Mouse (Mus musculus) common myeloid progenitor, adult 5-6 weeks (primary cell): ENCODE results near the gene 1810010H24Rik. TPM values are rescaled to one million over a fixed set of nuclear protein-coding genes. Genes with fewer than 3 reads are reported as not detected.
"Not testable (repeated sequence)": the region's sequence is repeated elsewhere in the genome, so short reads cannot be mapped to it uniquely, and the experiment has no call there.

ENCODE experiments used
- ATAC-seq: replicated peaks from 2 replicates; pipeline ENCODE4 v1.8.0; 2016; ENCODE audit warnings: low read depth, mild to moderate bottlenecking, moderate TSS enrichment, inconsistent platforms; ENCODE audit not compliant: poor library complexity, severe bottlenecking
- total RNA-seq: library from RNA; stranded (forward); fragments of 200-1000, 187-1606 nt; gene quantifications from 2 replicates; pipeline ENCODE4 v1.2.3, GENCODE M21; 2017

The 1810010H24Rik gene
- total RNA-seq, result 2.1 TPM in 1 of 2 replicates, not detected in the other

DNA sequence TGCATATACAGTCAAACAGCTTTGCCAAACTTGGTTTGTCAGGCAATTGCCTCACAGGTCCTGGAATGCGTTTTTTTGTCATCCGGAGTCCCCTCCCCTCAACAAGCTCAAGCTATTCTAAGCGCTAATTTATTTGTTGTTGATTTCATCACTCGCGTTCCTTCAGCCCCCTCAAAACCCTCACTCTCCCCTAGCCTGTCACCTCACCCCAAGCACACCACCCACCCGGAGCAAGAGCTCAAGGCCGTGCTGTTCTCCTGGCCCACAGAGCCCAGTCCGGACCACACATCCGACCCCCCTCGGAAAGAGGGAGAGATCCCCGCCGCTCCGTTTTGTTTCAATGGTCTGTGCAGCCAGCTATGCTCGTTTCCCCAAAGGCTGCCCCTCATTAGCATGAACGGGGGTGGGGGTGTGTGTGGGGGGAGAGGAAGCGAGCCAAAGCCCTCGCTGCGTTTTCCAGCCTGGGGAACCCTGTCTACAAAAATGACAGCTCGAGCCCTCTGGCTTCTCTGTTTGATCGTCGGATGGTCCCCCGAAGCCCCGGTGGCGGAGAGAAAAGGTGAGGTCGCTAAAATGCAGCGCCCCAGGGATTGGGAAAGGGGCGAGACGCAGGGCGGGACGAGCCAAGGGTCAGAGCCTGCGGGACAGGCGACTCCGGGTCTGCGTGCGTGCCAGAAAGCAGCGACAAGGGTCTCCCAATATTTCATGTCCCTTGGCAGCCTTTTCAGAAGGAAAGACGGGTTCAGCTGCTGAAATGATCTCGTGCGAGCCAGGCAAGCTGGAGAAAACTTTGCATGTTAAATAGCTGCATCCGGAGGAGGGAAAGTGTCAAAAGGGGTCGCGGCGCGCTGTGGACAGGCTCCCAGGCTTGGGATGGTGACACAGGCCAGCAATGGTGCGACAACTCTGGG, at the start of gene 1810010H24Rik:
Gene 1810010H24Rik, plus strand, starts transcription at position 271 of the 911 bp plus-strand sequence.
- peak; percentile 20 for ATAC-seq

DNA sequence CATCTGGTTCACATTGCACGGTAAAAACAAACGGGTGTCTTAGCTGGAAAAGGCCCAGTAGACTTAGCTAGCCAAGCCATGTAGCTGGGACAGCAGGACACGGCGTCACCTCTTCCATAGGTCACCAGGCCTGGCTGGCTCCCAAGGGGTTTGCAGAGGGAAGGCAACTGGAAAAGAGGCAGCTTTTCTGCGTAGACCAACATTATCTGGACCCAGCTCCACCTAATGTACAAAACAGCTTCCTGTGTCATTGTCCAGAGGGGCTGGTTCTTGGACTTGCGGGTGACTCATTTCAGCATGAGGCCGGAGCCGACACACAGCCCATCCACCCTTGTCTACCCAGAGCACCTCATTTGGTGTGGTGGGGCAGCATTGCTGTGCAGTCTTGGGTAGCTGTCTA, 49.3 kb upstream of the 1810010H24Rik start:
- no peak for ATAC-seq

DNA sequence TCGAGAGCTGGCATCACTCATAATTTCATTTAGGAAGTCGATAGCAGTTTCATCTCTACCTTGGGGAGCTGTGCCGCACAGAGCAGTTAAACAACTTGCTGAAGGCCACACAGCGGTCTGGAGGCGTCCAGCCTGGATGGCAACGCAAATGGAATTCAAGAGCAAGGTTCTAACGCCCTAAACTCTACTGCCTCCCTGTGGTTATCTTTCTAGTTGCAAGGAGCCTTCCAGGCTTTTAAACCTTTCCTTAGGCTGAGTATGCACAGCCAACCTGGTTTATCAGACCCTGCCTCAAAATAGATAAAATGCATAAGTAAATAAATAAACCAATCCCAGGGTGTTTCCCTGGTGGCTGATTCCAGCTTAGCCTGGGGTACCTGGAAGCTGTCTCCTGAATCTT, 45.0 kb upstream of the 1810010H24Rik start:
- peak; percentile 76 for ATAC-seq

DNA sequence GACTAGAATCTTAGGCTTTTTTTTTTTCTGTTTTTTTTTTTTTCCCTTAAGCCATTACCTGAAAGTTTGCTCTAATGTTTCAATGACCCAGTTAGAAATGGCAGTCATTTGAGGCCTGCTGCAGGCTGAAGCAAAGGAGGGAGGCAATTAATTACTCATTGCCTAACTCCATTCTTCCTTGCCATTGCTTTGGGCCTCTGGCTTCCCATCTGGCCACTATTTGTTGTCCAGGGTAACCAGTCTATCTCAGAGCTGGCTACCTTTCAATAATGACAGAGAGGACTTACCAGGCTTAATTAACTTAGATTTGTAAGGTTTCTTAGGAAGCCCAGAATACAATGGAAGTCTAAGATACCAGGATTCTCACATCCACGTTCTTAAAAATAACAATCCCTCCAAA, 43.7 kb upstream of the 1810010H24Rik start:
- ATAC-seq, result no peak

DNA sequence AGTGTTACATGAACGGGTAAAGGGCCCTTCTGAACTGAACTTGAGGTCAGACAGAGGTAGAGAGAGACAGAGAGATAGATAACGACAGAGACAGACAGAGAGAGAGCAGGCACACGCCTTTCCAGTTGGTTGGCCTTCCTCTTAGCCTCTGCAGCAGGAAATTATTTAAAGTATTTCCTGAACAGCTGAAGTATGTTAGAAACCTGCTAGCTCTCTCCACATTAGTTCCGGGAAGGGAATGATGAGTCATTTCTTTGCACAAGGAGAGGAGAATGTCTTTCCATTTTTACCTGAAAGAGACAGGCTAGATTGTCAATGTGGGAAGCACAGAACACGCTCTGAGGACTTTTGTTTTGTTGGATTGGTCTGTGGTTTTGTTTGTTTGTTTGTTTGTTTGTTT, 43.1 kb upstream of the 1810010H24Rik start:
- ATAC-seq, result no peak

DNA sequence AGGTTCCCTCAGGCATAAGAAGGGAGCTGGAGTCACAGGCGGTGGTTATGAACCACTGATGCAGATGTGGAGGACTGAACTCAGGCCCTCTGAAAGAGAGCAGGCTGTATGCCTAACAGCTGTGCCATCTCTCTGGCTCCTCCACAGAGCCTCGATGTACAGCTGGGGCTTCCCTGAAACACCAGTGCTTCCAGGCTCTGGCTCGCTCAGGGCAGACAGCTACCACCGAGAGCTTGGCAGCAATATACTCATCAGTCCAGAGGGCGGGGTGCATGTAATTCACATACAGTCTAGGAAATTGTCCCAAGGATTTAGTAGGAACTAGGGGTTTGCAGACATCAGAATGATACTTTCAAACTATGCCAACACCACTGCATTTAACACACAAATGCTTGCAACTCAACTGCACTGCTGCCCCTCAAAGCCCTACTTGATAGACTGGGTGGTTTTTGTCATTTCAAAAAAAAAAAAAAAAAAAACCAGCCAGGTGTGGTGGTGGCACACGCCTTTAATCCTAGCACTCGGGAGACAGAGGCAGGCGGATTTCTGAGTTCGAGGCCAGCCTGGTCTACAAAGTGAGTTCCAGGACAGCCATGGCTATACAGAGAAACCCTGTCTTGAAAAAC, 39.4 kb upstream of the 1810010H24Rik start:
- ATAC-seq, result not testable (repeated sequence)

DNA sequence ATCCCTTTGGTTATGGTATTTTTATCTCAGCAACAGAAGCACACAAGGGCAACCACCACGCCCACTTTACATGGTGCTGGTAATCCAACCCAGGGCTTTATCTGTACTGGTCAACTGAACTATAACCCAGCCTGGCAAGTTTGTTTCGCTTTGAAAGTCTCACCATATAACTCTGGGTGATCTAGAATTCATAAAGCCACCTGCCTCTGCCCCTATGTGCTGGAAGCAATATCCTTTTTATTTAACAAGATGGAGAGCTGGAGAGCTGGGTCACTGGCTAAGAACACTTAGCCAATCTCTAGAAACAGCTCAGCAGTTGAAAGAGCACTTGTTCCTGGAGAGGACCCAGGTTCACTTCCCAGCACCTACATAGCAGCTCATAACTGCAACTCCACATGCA, 38.1 kb upstream of the 1810010H24Rik start:
- no peak for ATAC-seq

DNA sequence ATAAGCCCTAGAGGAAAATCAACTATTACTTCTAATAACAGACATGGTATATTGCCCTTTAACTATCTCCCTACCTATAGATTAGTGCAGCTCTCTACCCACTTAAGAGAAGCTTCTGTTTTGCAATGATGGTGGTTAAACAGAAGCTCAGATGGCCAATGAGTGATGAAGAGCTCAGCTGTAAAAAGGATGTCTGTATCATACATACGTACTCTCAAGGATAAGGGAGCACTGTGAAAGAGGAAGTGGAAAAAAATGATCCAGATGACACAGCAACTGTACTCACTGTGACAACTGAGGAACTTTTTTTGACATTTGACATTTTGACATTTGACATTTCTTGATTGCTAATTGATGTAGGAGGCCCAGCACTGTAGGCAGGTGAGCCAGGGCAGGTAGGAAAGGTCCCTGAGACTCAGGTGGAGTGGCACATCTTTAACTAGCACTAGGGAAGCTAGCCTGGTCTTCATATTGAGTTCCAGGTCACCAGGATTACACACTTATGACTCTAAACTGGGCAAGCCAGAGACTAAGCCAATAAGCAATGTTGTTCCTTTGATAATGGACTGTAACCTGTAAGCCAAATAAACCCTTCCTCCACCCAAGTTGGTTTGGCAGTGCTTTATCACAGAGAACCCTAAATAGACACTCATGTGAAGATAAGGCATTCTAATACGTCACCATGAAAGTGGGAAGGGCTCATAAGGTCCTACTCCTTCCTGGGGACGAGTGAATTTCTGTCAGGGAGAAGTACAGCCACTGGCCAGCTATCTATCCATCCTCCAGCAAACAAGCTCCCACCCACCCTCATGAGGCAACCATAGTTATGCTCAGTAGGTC, 31.0 kb upstream of the 1810010H24Rik start:
- peak; percentile 76 for ATAC-seq

DNA sequence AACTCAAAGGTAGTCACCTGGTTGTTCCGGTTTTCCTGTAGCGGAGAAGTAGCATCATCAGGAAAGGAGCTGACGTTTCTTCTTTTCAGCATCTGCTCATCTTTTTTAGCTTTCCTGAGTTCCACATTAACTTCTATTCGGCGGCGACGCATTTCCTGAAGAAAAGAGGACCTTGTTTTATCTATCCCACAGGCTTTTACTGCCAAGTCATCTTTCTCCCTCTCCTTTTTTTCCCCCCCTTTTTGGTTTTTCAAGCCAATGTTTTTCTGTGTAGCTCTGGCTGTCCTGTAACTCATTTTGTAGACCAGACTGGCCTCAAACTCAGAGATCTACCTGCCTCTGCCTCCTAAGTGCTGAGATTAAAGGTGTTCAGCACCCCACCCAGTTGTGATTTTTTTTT, 29.0 kb upstream of the 1810010H24Rik start:
- ATAC-seq, result not testable (repeated sequence)

DNA sequence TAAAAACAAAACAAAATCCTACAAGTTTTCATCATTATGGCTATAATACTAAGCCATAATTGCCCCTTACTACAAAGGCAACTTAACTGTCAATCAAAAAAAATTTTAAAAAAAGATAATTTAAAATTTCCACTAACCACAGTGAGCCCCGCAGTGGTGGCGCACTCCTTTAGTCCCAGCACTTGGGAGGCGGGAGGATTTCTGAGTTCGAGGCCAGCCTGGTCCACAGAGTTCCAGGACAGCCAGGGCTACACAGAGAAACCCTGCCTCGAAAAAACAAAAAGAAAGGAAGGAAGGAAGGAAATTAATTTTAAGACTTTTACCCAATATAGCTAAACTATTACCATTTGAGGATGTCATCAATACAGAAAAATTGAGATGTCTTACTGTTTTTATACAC, 27.5 kb upstream of the 1810010H24Rik start:
- no peak for ATAC-seq

DNA sequence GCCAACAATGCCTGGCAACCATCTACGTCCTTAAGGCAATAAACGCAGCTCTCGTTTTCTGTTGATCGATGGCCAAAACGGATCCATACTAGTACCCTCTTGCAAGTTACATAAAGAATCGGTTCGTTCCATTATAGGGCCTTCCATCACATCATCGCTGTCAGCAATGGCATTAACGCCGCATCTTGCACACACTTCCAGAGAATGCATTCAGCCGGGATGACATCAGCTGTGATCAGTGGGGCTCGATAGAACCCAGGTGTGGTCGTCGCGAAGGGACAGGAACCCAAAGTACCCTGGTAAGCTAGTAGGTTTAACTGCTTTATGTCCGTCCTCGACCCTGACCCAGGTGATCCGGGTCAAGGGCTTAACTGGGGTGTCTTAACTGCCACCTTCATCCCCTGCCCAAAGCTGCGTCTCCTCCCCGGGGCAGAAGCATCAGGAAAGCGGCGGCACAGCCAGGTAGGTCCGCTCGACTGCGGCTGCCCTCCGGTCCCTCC, 26.8 kb upstream of the 1810010H24Rik start:
- ATAC-seq, result no peak

DNA sequence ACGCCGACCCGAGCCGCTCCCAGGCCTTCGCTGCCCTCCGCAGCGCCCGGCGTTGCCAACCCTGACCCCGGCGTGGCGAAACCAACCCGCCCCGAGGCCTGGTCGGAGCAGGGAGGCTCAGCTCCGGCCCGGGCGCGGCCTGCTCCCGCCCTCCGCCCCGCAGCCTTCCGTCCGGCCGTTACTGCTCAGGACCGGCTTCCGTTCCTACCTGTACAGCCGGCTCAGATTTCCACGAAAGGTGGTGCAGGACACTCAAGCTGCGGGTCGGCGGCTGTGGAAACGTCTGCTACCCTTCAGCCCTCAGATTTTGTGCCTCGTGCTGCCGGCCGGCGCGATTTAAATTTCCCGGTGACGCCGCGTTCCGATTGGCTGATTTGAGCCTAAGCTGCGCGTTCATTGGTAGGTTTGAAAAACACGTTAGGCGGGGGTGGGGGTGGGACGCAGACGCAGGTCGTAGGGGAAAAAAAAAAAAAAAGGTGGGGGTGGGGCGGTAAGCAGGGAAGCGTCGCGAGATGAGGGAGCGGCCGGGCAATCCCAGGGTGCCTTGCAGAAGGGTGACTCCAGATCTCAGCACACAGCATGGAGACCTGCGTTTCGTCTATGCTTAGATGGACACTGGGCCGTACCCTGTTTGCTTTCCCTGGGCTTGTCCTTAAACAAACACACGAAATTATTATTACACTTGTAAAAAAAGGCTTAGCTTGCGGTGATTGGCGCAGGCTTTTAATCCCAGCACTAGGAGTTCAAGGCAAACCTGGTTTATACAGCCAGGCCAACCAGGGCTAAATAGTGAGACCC, 26.1 kb upstream of the 1810010H24Rik start, which contains the start of gene Kpna2:
Gene Kpna2, minus strand, starts transcription at position 391 of the 798 bp plus-strand sequence.
- peak; percentile 92 for ATAC-seq

DNA sequence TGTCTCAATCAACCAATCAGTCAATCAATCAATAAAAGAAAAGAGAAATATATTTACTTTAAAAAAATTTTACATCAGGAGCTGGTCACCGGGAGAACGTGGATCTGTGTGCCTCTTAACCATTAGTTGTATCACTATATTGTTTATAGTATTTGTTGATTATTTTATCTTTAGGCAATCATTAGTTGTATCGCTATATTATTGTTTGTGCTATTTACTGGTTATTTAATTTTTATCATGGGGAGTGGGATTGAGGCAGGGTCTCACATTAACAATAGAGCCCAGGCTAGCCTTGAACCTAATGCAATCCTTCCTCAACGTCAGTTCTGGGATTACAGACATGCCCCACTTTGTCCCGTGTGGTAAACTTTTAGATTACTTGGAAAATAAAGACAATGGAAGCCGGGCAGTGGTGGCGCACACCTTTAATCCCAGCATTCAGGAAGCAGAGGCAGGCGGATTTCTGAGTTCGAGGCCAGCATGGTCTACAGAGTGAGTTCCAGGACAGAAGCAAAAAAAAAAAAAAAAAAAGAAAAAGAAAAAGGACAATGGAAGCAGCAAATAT, 25.4 kb upstream of the 1810010H24Rik start:
- ATAC-seq, result no peak

DNA sequence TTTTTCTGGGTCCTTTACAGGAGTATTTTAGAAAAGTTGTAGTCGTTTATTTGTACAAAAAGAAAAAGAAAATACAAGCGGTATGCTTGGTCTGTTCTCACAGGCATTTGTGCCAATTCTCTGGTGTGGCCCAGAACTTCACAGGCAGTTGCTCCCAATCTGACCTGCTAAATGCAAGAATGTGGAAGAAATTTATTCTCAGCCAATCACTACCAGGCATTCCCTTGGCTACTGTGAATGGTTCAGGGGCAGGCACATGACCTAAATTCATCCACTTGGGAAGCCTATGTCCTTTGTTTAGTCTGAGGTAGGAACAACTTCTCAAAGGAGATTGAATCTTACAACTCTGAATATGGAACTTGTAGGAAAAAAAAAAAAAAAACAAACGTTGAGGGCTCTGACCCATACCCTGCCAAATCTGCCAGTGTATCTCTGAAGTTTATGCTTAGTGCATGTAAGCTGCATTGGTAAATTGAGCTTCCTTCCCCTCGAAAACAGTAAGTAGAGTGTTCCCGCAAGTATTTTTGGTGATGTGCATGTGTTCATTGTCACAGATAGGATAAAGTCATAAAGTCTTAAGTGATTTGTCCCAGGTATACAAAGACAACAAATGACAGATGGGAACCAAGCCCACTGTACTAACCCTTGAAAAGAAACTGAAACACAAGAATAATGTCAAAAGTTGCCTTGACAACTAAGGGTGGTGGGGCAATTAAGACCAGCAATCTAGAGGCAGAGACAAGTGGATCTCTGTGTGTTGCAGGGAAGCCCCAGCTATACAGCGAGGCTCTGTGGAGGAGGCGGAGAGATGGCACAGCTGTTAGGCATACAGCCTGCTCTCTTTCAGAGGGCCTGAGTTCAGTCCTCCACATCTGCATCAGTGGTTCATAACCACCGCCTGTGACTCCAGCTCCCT, 23.5 kb upstream of the 1810010H24Rik start:
- no peak for ATAC-seq

DNA sequence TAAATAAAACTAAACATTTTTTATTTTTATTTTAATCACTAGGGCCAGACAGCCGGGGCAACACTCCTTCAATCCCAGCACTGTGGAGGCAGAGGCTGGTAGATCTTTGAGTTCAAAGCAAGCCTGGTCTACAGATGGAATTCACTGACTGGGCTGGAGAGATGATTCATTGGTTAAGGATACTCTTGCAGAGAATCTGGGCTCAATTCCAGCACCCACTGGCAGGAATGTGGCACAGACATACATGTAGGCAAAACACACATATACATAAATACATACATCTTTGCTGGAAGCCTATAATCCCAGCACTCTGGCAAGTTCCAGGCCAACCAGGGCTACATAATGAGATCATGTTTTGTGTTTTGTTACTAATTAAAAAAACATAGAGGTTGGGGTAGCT, 19.9 kb upstream of the 1810010H24Rik start:
- no peak for ATAC-seq

DNA sequence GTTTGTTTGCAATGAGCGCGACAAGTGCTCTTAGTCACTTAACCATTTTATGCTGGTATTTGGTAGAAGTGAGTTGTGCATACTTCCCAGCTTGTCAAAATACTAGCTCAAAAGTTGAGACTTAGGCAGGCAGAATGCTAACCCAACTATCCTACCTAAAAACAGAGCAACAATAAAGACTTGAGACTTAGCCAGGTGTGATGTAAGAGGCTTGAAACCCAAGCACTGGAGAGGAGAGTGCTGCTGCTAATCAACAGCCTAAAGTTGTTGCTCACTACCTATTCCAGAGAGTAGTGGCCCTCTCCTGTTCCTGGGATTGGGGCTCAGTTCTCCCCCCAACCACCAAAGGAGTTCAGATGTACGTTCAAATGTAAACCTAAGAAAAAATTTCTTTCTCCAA, 15.0 kb upstream of the 1810010H24Rik start:
- ATAC-seq, result no peak

DNA sequence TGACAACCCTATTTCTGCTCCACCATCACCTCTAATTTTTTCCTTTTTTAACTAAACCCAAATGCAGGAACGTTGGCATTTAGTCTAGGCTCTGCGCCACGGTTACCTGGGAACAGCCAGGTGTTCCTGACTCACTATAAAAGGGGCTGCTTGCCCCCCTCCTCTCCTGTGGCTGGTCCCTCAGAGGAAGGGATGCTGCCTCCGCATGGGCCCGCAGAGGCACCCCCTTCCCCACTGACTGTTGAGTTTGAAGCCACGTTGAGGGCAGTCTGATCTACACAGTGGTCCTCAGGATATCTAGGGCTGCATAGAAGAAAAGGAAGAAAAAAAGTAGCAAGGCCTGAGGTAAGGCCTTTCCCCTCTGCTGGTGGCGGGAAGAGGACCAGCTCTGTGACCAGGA, 14.3 kb upstream of the 1810010H24Rik start:
- no peak for ATAC-seq

DNA sequence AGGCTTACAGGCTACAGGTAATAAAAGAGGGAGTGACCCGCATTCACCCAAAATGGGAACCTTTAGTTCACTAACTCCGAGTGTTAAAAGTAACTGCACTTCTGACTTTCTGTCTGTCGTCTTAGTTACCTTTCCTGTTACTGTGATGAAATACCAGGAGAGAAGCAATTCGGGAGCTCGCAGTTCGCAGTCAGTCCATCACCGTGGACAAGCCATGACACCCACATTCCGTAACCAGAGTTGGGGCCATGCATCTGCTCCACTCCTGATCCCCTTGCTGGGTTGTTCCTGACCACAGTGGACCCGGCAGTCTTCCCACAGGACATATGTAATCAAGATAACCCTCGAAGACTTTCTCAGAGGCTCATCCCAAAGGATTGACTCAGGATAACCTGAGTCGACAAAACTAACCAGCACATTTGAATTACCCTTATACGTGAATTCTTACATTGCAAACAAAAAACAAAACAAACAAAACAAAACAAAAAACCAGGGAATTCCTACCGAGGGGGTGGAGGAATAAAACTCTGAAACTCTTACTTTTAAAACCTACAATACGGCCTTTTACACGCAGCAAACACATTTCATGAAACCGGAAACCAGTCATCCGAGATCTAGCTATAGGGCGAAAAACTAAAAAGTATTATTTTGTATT, 13.7 kb upstream of the 1810010H24Rik start:
- no peak for ATAC-seq
